Mouse (Mus musculus) forebrain, embryonic 16.5 days (tissue): ENCODE measurements around the gene Gins1. TPM values are rescaled to one million over a fixed set of nuclear protein-coding genes. Genes with fewer than 3 reads are reported as not detected.

ENCODE experiments used
- ATAC-seq: fragments of 200-750 bp; cut with Nextera tagmentation; 2 replicates; pipeline ENCODE4 v1.8.0; 2017; ENCODE audit warnings: mild to moderate bottlenecking, moderate library complexity
- H3K27ac ChIP-seq: fragments of 300-500 bp; sonication (generic); 2 replicates; pipeline ENCODE4 v1.5.1; 2014; ENCODE audit warnings: low read length, control low read depth
- H3K27me3 ChIP-seq: fragments of 300-500 bp; sonication (generic); replicated peaks from 2 replicates; pipeline ENCODE4 v1.6.1; 2014; ENCODE audit warnings: low read length; ENCODE audit not compliant: control insufficient read depth, insufficient read depth
- H3K36me3 ChIP-seq: fragments of 300-500 bp; sonication (generic); 2 replicates; pipeline ENCODE4 v1.6.1; 2014; ENCODE audit not compliant: control insufficient read depth, insufficient read depth
- H3K4me1 ChIP-seq: fragments of 300-500 bp; sonication (generic); replicated peaks from 2 replicates; pipeline ENCODE4 v1.6.1; 2014; ENCODE audit warnings: low read length; ENCODE audit not compliant: control insufficient read depth, insufficient read depth
- H3K4me2 ChIP-seq: fragments of 300-500 bp; sonication (generic); 2 replicates; pipeline ENCODE4 v1.6.1; 2014; ENCODE audit warnings: mild to moderate bottlenecking, low read length, control low read depth
- H3K4me3 ChIP-seq: fragments of 300-500 bp; sonication (generic); replicated peaks from 2 replicates; pipeline ENCODE4 v1.5.1; 2014; ENCODE audit warnings: mild to moderate bottlenecking, low read length, control low read depth
- H3K9ac ChIP-seq: fragments of 300-500 bp; sonication (generic); replicated peaks from 2 replicates; pipeline ENCODE4 v1.6.1; 2014; ENCODE audit warnings: low read depth, low read length, control low read depth
- H3K9me3 ChIP-seq: fragments of 300-500 bp; sonication (generic); 2 replicates; pipeline ENCODE4 v1.6.1; 2016; ENCODE audit warnings: low read length; ENCODE audit not compliant: control insufficient read depth
- WGBS: fragments of 180-500 bp; shearing (Covaris S2); extraction: QIAGEN DNeasy Blood & Tissue Kit; methylation state at CpG from one replicate; pipeline ENCODE4 v1.1.7; 2014; 5-methylcytosine and 5-hydroxymethylcytosine counted together
- polyA plus RNA-seq: library from polyadenylated mRNA; unstranded; fragments of >200 nt; fragmentation: Nextera tagmentation; extraction: Ambion mirVana; gene quantifications from 2 replicates; pipeline ENCODE4 v1.2.1, GENCODE M21; 2015

The Gins1 gene
- 24.2 and 28.6 TPM in 2 replicates for polyA plus RNA-seq

- Histone ChIP-seq H3K27me3 (0 out of 2 replicates have a peak, but pooled peaks cover 3% of the 10 kb centered on the region), H3K9me3 (no peaks in the 10 kb centered on the region), H3K4me1 (peaks cover 18% of the 10 kb centered on the region), H3K4me3 (peak within 1 kb of the TSS; percentile 73), H3K9ac (peak within 1 kb of the TSS; percentile 83), H3K27ac (peak within 1 kb of the TSS; percentile 86), H3K36me3 (no peaks in the 10 kb centered on the region), H3K4me2 (peak within 1 kb of the TSS; percentile 63)
- peak; percentile 41; the same call in 1 of the 2 replicates for ATAC-seq
- 41% methylated on average over 9 of the region's 9 CpGs for WGBS
Observed at GRCm38 (mm10) chr2:150904936-150905450, at the start of gene Gins1. Gene Gins1, plus strand, starts transcription at chr2:150905400.

GRCm38 (mm10) chr2:150858724-150859487 is 46.3 kb upstream of the Gins1 start:
- WGBS, result 92% methylated on average over 9 of the region's 9 CpGs
- no peak for ATAC-seq
- Histone ChIP-seq H3K36me3 (no peaks in the 10 kb centered on the region), H3K27ac (no peak overlapping the region), H3K4me1 (peaks cover 4% of the 10 kb centered on the region; the same call in 1 of the 2 replicates), H3K9ac (no peak overlapping the region), H3K27me3 (no peaks in the 10 kb centered on the region), H3K9me3 (no peaks in the 10 kb centered on the region), H3K4me2 (no peak overlapping the region), H3K4me3 (no peak overlapping the region)

- 82% methylated on average over 11 of the region's 11 CpGs for WGBS
- Histone ChIP-seq H3K9ac (no peak overlapping the region), H3K27ac (no peak overlapping the region)
Observed at GRCm38 (mm10) chr2:150859709-150860470, 45.3 kb upstream of the Gins1 start.

DNA sequence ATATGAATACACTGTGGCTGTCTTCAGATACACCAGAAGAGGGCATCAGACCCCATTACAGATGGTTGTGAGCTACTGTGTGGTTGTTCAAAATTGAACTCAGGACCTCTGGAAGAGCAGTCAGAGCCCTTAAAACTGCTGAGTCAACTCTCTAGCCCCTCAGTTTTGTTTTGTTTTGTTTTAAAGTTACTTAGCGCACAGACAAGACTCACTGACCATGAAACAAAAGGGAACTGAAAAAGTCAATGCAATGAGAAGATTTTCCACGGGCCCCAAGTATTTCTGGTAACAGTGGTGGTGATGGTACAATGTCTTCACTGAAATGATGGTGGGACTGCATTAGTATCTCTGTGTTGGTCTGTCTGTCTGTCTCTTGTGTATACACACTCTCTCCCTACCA is 44.1 kb upstream of the Gins1 start:
- Histone ChIP-seq H3K4me1 (no peaks in the 10 kb centered on the region), H3K27ac (no peak overlapping the region), H3K27me3 (no peaks in the 10 kb centered on the region), H3K4me3 (no peak overlapping the region), H3K36me3 (no peaks in the 10 kb centered on the region), H3K9ac (no peak overlapping the region), H3K4me2 (no peak overlapping the region), H3K9me3 (no peaks in the 10 kb centered on the region)
- no peak for ATAC-seq
- WGBS, result 95% methylated on average over 2 of the region's 2 CpGs

More at GRCm38 (mm10) chr2:150859709-150860470, 45.3 kb upstream of the Gins1 start:
- ATAC-seq, result no peak
- H3K4me1 ChIP-seq, result peaks cover 2% of the 10 kb centered on the region; the same call in 1 of the 2 replicates
- H3K36me3 ChIP-seq, result no peaks in the 10 kb centered on the region
- H3K9me3 ChIP-seq, result no peaks in the 10 kb centered on the region
- H3K4me3 ChIP-seq, result no peak overlapping the region
- H3K27me3 ChIP-seq, result no peaks in the 10 kb centered on the region
- no peak overlapping the region for H3K4me2 ChIP-seq

DNA sequence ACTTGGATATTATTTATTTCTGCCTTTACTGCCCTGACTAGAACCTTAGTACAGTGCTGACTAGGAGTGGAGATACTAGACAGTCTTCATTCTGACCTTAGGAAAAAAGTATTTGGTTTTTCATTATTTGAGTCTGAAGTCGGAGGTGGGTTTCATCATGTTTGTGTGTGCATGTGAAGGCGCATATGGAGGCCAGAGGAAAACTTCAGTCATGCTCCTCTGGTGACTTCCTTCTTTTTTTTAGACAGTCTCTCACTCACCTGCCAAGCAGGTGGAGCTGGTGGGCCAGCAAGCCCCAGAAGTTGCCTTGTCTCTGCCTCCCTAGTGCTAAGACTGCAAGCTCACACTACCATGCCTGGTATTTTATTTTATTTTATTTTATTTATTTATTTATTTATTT is 38.2 kb upstream of the Gins1 start:
- H3K27me3 ChIP-seq, result no peaks in the 10 kb centered on the region
- H3K27ac ChIP-seq, result no peak overlapping the region
- WGBS, result 94% methylated on average over 2 of the region's 2 CpGs
- no peak overlapping the region for H3K9ac ChIP-seq
- no peak for ATAC-seq
- H3K4me1 ChIP-seq, result no peaks in the 10 kb centered on the region
- H3K36me3 ChIP-seq, result no peaks in the 10 kb centered on the region
- H3K4me3 ChIP-seq, result no peak overlapping the region
- no peak overlapping the region for H3K4me2 ChIP-seq
- H3K9me3 ChIP-seq, result no peaks in the 10 kb centered on the region

DNA sequence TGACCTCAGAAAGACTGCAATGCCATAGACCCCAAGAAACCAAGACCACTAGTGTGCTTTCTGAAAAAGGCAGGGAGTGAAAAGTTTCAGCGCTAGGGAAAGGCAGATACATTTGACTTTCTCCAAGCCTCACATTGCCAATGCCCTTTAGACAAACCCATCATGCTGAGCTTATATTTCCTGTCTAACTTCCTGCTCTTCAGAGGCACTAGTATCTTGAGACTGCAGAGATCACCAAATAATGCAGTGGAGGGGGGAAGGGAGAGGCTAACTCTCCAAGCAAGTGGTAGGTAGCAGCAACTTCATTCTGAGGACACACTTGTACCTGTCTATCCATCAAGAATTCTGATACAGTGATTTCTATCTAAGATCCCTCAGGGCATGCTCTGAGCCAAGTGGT is 35.8 kb upstream of the Gins1 start:
- Histone ChIP-seq H3K4me2 (no peak overlapping the region), H3K9me3 (no peaks in the 10 kb centered on the region), H3K27me3 (no peaks in the 10 kb centered on the region), H3K4me3 (no peak overlapping the region), H3K9ac (no peak overlapping the region), H3K4me1 (no peaks in the 10 kb centered on the region), H3K27ac (no peak overlapping the region), H3K36me3 (no peaks in the 10 kb centered on the region)
- WGBS, result 100% methylated on average over 1 of the region's 1 CpGs
- no peak for ATAC-seq

- no peaks in the 10 kb centered on the region for H3K36me3 ChIP-seq
- H3K9ac ChIP-seq, result no peak overlapping the region
- no peaks in the 10 kb centered on the region for H3K9me3 ChIP-seq
- H3K4me1 ChIP-seq, result no peaks in the 10 kb centered on the region
- no peak overlapping the region for H3K27ac ChIP-seq
- H3K27me3 ChIP-seq, result no peaks in the 10 kb centered on the region
- no peak for ATAC-seq
- H3K4me3 ChIP-seq, result no peak overlapping the region
- WGBS, result 81% methylated on average over 1 of the region's 1 CpGs
- no peak overlapping the region for H3K4me2 ChIP-seq
Observed at GRCm38 (mm10) chr2:150874508-150874907, 30.7 kb upstream of the Gins1 start.

DNA sequence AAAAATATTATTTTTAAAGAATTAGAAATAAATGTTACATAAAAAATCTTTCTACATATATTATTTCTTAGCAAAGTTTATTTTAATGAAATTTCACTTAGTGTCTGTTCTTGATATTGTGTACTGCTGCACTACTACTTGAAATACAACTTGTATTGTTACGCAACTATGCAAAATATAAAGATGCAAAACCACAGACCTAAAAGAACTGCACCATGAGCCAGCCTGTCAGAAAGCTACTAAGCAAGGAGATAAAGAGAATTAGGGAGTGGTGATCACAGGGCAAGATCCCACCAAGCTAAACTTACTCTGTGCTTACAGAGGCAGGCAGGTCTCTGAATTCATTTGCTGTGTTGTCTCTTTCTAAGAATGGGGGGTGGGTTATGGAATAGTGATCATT is 30.0 kb upstream of the Gins1 start:
- no peaks in the 10 kb centered on the region for H3K4me1 ChIP-seq
- no peaks in the 10 kb centered on the region for H3K27me3 ChIP-seq
- WGBS, result 98% methylated on average over 1 of the region's 1 CpGs

DNA sequence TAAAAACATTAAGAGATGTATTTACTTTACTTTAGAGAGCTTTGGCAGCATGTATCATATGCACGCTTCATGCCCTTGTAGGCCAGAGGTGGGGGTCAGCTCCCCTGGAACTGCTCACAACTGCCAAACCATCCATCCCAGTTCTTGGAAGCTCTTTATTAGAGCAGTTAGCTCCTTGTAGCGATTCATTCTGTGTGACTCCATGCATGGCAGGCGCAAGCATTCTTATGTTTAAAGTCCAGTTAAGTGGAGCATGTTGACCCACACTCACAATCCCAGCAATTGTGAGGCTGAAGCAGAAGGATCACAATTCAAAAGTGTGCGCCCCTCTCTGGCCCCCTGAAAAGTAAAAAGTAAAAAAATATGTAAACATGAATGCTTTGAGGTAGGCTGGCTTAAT is 27.6 kb upstream of the Gins1 start:
- H3K36me3 ChIP-seq, result no peaks in the 10 kb centered on the region
- no peaks in the 10 kb centered on the region for H3K4me1 ChIP-seq
- H3K27ac ChIP-seq, result no peak overlapping the region
- H3K4me3 ChIP-seq, result no peak overlapping the region
- H3K27me3 ChIP-seq, result no peaks in the 10 kb centered on the region
- no peaks in the 10 kb centered on the region for H3K9me3 ChIP-seq
- WGBS, result 89% methylated on average over 4 of the region's 4 CpGs
- H3K9ac ChIP-seq, result no peak overlapping the region
- no peak for ATAC-seq
- H3K4me2 ChIP-seq, result no peak overlapping the region

More for the DNA sequence above, 30.0 kb upstream of the Gins1 start:
- no peak overlapping the region for H3K27ac ChIP-seq
- H3K9me3 ChIP-seq, result no peaks in the 10 kb centered on the region
- no peak for ATAC-seq
- H3K4me3 ChIP-seq, result no peak overlapping the region
- H3K9ac ChIP-seq, result no peak overlapping the region
- H3K4me2 ChIP-seq, result no peak overlapping the region
- H3K36me3 ChIP-seq, result no peaks in the 10 kb centered on the region
